Mouse (Mus musculus): ENCODE results near the gene Rheb. TPM values are rescaled to one million over a fixed set of nuclear protein-coding genes. Genes with fewer than 3 reads are reported as not detected.
"Not testable (repeated sequence)": the region's sequence is repeated elsewhere in the genome, so short reads cannot be mapped to it uniquely, and the experiment has no call there.

Gene Rheb
- total RNA-seq, 2 experiments from 2014 or later: 64.1 to 71.9 TPM

DNA sequence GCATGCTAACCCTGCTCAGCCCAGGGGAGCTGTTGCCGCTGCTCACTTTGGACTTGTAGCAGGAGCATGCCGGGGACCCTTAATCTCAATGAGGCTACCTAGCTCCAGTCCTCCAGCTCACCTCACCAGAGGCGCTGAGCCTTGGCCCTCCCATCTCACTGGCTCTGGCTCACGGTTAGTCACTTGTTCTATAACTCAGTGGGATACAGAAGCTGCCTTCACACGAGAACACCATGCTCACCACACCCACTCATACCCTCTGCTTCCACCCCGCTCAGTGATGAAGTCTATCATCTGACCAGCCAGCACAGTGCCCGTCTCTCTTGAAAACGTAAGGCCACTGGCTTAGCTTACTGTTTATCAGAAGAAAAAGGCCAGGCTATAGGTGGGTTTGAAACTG, 37.8 kb downstream of the Rheb start:
- H3K27ac ChIP-seq: no peak overlapping the region
- TF ChIP-seq CTCF (IDR thresholded peaks at IDR 0.05): no peak
- H3K4me3 ChIP-seq: no peak overlapping the region
- no peak for DNase-seq
- intact Hi-C loops (cut with DNase I): loop anchor here (5.0 kb wide), 1 partner anchor 208 kb away; no protein-coding TSS in a partner anchor

DNA sequence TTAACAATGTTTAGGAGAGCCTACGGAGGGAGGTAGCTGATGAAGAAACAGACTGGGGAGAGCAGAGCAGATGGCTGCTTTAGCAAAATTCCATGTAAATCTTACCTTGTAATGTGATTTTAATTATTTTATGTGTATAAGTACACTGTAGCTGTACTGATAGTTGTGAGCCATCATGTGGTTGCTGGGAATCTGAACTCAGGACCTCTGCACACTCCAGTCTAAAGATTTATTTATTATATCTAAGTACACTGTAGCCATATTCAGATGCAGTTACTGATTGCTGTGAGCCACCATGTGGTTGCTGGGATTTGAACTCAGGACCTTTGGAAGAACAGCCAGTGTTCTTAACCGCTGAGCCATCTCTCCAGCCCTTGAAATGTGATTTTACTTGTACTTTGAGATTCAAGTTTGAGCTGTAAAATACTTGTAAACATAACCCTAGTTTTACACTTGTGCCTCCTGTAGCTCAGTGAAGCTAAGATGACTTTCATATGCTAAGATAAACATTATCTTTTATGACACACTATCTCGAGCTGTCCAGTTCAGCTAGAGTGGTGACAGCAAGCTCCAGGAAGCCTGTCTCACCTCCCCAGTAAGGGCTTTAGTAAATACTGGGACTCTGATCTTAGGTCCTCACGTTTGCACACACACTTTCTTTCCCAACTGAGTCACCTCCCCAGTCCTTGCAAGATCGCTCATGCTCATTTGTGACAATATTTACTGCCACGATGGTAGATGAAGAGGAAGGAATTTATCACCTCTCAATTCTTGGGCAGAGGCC, 40.4 kb downstream of the Rheb start:
- no peak for DNase-seq
- Histone ChIP-seq H3K27ac (no peak overlapping the region), H3K4me3 (no peak overlapping the region)
- intact Hi-C loops (cut with DNase I): loop anchor here (5.0 kb wide), 1 partner anchor 210 kb away; no protein-coding TSS in a partner anchor
- no peak for TF ChIP-seq CTCF (IDR thresholded peaks at IDR 0.05)

DNA sequence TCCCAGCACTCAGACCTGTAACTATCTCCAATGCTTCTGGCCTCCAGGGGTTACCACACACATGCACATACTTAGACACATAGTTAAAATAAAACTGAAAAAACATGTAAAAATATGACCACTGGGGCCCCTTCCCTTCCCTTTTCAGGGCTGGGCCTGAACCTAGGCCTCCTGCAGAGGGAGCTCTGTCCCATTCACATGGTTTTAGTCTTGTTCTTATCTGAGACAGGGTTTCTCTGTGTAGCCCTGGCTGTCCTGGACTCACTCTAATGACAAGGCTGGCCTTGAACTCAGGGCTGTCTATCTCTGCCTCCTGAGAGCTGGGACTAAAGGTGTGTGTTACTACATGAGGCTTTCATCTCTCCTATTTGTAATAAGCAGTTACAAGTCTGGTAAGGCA, 42.0 kb downstream of the Rheb start:
- Histone ChIP-seq H3K4me3 (no peak overlapping the region), H3K27ac (no peak overlapping the region)
- TF ChIP-seq CTCF (IDR thresholded peaks at IDR 0.05): peak; percentile 58
- DNase-seq: no peak
- intact Hi-C loops (cut with DNase I): loop anchor here (5.0 kb wide), 1 partner anchor 212 kb away; no protein-coding TSS in a partner anchor

DNA sequence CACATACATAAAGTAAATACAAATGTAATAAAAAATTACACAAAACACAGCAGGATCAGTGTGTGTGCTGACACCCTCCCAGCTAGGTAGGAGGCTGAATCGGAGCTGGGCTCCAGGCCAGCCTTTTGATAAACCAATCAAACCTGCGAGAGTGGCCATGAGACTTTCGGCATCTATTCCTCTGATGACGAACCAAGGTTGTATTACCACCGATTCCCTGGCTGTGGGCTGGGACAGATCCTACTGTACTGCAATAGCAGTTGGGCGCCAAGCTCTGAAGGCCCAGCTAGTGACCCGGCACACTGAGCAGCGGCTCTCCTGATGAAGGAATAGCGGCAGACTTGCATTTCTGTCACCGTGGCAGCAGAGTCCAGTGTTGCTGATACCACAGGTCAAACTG, 43.8 kb downstream of the Rheb start:
- TF ChIP-seq CTCF (IDR thresholded peaks at IDR 0.05): no peak
- intact Hi-C loops (cut with DNase I): no loop called here

GRCm38 (mm10) chr5:24797858-24798257, 44.6 kb downstream of the Rheb start:
- DNase-seq: no peak
- no peak overlapping the region for H3K27ac ChIP-seq
- no peak overlapping the region for H3K4me3 ChIP-seq
- no peak for TF ChIP-seq CTCF (IDR thresholded peaks at IDR 0.05)
- intact Hi-C loops (cut with DNase I): no loop called here

More for the DNA sequence above, 43.8 kb downstream of the Rheb start:
- Histone ChIP-seq H3K27ac (no peak overlapping the region), H3K4me3 (no peak overlapping the region)
- DNase-seq: no peak

DNA sequence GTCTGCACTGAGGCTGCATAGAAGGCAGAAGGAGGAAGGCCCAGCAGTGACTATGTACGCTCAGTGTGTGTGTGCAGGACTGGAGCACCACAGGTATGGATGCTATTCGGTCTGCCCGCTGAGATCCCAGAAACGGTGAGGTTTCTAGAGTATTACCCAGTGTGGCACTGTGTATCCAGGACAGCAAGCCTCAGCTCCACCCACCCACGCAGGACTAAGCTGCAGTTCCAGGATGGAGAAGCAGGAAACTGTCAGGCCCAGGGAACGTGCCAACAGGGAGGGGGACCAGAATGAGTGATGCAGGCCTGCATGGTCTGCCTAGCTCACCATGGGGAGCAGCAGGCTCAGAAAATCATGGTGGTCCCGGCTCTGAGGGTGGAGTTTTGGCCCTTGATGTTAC, 49.5 kb downstream of the Rheb start:
- TF ChIP-seq CTCF (IDR thresholded peaks at IDR 0.05): no peak
- Histone ChIP-seq H3K27ac (no peak overlapping the region), H3K4me3 (no peak overlapping the region)
- intact Hi-C loops (cut with DNase I): no loop called here
- DNase-seq: no peak

GRCm38 (mm10) chr5:24782957-24783356, 59.5 kb downstream of the Rheb start:
- Histone ChIP-seq H3K4me3 (no peak overlapping the region), H3K27ac (no peak overlapping the region)
- intact Hi-C loops (cut with DNase I): no loop called here
- no peak for DNase-seq
- no peak for TF ChIP-seq CTCF (IDR thresholded peaks at IDR 0.05)

GRCm38 (mm10) chr5:24781048-24781447, 61.4 kb downstream of the Rheb start:
- no peak for TF ChIP-seq CTCF (IDR thresholded peaks at IDR 0.05)
- H3K27ac ChIP-seq: no peak overlapping the region
- no peak for DNase-seq
- intact Hi-C loops (cut with DNase I): no loop called here
- H3K4me3 ChIP-seq: no peak overlapping the region

DNA sequence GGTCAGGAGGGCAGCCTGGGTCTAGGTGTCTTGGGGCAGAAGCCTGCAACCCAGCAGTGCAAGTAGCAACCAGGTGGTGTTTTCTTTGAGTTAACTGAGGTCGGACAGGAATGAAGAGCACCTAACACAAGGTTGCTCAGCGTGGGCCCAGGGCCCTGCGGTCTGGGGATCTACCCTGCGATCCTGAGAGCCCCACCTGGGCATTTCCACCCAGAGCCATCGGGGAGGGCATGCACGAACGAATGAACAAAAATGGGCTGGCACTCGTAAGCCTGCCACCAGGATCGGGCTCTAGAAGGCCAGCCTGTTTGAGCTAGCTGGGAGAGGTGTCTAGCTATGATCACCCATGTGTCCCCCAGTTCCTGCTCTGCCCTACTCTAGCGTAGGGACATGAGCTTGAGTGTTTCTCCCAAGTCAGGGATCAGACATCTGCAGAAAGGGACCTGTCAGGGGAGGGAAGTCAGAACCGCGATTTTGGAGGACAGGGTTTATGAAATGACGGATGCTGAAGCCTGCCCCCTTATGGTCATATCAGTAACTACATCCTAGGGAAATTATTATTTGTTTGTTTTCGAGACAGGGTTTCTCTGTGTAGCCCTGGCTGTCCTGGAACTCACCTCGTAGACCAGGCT, 62.4 kb downstream of the Rheb start:
- Histone ChIP-seq H3K27ac (no peak overlapping the region), H3K4me3 (no peak overlapping the region)
- no peak for DNase-seq
- TF ChIP-seq CTCF (IDR thresholded peaks at IDR 0.05): peak; percentile 82
- intact Hi-C loops (cut with DNase I): loop anchor here (1.0 kb wide), 1 partner anchor 106 kb away; no protein-coding TSS in a partner anchor

- no peak for DNase-seq
- H3K27ac ChIP-seq: no peak overlapping the region
- TF ChIP-seq CTCF (IDR thresholded peaks at IDR 0.05): no peak
- intact Hi-C loops (cut with DNase I): no loop called here
- no peak overlapping the region for H3K4me3 ChIP-seq
These were observed 63.1 kb downstream of the Rheb start for GRCm38 (mm10) chr5:24779321-24779720.

DNA sequence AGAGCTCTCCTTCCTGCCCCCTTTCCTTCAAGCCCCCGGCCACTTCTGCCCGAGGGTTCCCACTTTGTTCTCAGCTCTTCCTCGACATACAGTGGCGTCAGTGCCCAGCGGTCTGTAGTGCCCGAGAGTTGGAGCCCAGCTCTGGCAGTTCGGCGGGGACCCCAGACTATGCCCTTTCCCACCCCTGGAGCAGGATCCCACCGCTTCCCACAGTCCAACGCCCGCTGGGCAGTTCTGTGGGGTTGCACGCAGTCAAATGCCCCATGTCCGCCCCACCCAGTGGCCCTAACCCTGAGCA, 63.6 kb downstream of the Rheb start:
- no peak for TF ChIP-seq CTCF (IDR thresholded peaks at IDR 0.05)
- no peak overlapping the region for H3K4me3 ChIP-seq
- intact Hi-C loops (cut with DNase I): no loop called here

GRCm38 (mm10) chr5:24778082-24778842, 64.2 kb downstream of the Rheb start:
- no peak overlapping the region for H3K27ac ChIP-seq
- intact Hi-C loops (cut with DNase I): no loop called here
- no peak for TF ChIP-seq CTCF (IDR thresholded peaks at IDR 0.05)
- no peak overlapping the region for H3K4me3 ChIP-seq
- DNase-seq: no peak

More for the DNA sequence above, 63.6 kb downstream of the Rheb start:
- DNase-seq: no peak
- H3K27ac ChIP-seq: no peak overlapping the region

GRCm38 (mm10) chr5:24776681-24777080, 65.7 kb downstream of the Rheb start:
- intact Hi-C loops (cut with DNase I): no loop called here
- DNase-seq: no peak
- Histone ChIP-seq H3K27ac (no peak overlapping the region), H3K4me3 (no peak overlapping the region)
- TF ChIP-seq CTCF (IDR thresholded peaks at IDR 0.05): no peak

DNA sequence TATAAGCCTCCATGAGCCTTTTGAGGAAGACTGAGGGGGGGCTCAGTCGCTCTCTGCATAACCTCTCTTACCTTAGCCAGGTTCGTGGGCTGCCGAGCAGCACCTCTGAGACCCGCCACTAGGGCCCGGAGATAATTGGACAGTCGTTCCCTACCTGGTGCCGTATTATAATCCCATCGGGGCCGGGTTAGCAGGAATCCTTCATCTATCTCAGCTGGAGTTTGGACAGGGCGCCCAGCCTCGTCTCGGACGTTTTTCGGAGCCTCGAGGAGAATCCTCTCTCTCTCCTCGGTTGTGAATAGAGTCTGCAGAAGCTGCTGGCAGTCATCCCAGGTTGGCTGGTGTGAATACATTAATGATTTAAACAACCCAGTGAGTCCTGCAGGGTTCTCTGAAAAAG, 67.9 kb downstream of the Rheb start:
- H3K4me3 ChIP-seq; intact Hi-C loops (cut with DNase I); DNase-seq; H3K27ac ChIP-seq: not testable (repeated sequence)

All from gastrocnemius, adult 2 months (tissue).